Mouse (Mus musculus) spleen, adult 2 months (tissue): ENCODE measurements around the gene Gm48551. TPM values are rescaled to one million over a fixed set of nuclear protein-coding genes. Genes with fewer than 3 reads are reported as not detected.

ENCODE experiments used
- DNase-seq, 2 experiments: peaks; one replicate each; pipeline versions ENCODE4 v3.0.0 to v3.0.0-alpha.2; 2012 to 2021; ENCODE audit warnings: low spot score in 2 of 2, low read depth in 1 of 2
- H3K27ac ChIP-seq: fragments of 200-500 bp; 2 replicates; pipeline ENCODE4 v1.5.1; 2012; ENCODE audit warnings: low read length, inconsistent platforms; ENCODE audit not compliant: insufficient read depth
- H3K27me3 ChIP-seq: fragments of 200-500 bp; 2 replicates; pipeline ENCODE4 v1.6.1; 2012; ENCODE audit warnings: mild to moderate bottlenecking, moderate library complexity, low read length, inconsistent platforms; ENCODE audit not compliant: control insufficient read depth, insufficient read depth
- H3K36me3 ChIP-seq: fragments of 200-500 bp; 2 replicates; pipeline ENCODE4 v1.6.1; 2012; ENCODE audit warnings: mild to moderate bottlenecking, low read length, inconsistent platforms; ENCODE audit not compliant: control insufficient read depth, insufficient read depth
- H3K4me1 ChIP-seq: fragments of 200-500 bp; 2 replicates; pipeline ENCODE4 v1.6.1; 2011; ENCODE audit warnings: inconsistent platforms; ENCODE audit not compliant: control insufficient read depth, insufficient read depth, insufficient read length
- H3K4me3 ChIP-seq: fragments of 200-500 bp; 2 replicates; pipeline ENCODE4 v1.5.1; 2011; ENCODE audit warnings: mild to moderate bottlenecking, inconsistent platforms; ENCODE audit not compliant: insufficient read depth, insufficient read length; ENCODE audit errors: extremely low read depth
- CTCF ChIP-seq: fragments of 200-500 bp; IDR thresholded peaks from 2 replicates; pipeline ENCODE4 v1.5.1; 2011; ENCODE audit warnings: mild to moderate bottlenecking, inconsistent platforms; ENCODE audit not compliant: insufficient read depth, insufficient read length, insufficient replicate concordance; ENCODE audit errors: extremely low read depth
- POLR2A ChIP-seq: fragments of 200-500 bp; IDR thresholded peaks from 2 replicates; pipeline ENCODE4 v1.6.1; 2011; ENCODE audit warnings: low read depth, low read length, inconsistent platforms
- WGBS: fragments of 180-500 bp; shearing (Covaris S2); methylation state at CpG from one replicate; pipeline ENCODE4 v1.1.7; 2018; 5-methylcytosine and 5-hydroxymethylcytosine counted together
- polyA plus RNA-seq: library from polyadenylated mRNA; depleted of rRNA; stranded (reverse); fragments of >200 nt; gene quantifications from 2 replicates; pipeline ENCODE4 v1.2.3, GENCODE M21; 2012

The Gm48551 gene
- polyA plus RNA-seq, 1 experiment: 2.3 TPM

DNA sequence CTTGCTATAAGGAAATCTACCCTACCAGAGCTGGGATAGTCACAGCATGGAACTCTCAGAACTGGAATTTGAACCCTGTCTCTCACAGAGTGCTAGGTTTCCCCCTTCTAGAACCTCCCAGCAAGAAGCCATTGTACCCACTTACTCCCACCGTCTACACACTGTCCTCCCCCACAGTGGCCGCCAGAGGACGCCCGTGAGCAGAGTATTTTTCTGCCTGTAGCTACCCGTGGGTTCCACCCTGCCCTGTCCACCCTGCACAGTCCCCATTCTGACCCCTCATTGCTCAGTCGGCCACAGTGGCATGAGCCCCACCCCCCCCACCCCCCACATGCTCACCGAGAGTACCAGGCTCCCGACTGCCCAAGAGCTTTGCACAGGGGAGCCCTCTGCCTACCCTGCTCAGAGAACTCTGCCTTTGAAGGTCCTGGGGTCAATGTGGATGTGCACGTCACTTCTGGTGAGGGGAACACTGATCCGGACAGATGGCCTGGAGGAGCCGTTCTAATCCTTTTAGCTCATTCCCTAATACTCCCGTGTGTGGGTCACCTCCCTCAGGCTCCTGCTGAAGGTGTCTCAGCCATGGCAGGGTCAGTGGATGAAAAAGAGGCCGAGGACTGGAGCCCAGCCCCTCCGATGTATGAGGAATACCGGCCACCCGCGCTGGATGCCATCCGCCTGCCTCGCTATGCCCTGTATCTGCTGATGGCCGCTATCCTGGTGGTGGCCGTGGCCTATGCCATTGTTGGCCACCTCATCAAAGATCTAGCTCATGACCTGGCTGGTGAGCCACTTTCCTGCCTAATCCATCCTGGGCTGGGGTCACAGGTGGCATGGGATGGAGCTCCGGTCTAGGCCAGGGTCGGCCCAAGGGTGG is 5.8 kb downstream of the Gm48551 start:
- H3K4me1 ChIP-seq: peaks cover 17% of the 10 kb centered on the region; the same call in 1 of the 2 replicates
- peak in 1 of 2 experiments; percentile 66 for DNase-seq
- H3K36me3 ChIP-seq: peaks cover 14% of the 10 kb centered on the region
- no peaks in the 10 kb centered on the region for H3K27me3 ChIP-seq
- no peak overlapping the region for H3K27ac ChIP-seq
- peak; percentile 90 for TF ChIP-seq CTCF
- no peak for TF ChIP-seq POLR2A
- no peak overlapping the region for H3K4me3 ChIP-seq
- WGBS: 58% methylated on average over 23 of the region's 23 CpGs

DNA sequence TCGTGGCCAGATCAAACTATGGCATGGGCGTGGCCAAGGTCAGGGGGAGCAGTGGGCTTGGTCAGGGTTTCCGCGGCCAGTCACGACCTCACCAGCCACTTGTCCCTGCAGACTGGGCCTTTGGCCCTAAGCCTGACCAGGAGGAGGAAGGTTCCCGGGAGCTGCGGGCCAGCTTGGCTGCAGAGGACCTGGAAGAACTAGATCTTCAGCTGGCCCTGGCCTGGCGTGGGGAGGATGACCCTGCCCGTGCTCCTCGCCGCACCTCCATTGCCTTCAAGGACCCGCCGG is 6.4 kb downstream of the Gm48551 start:
- WGBS: 92% methylated on average over 13 of the region's 13 CpGs
- DNase-seq: no peak
- Histone ChIP-seq H3K4me1 (peaks cover 13% of the 10 kb centered on the region; the same call in 1 of the 2 replicates), H3K36me3 (peaks cover 14% of the 10 kb centered on the region), H3K27me3 (no peaks in the 10 kb centered on the region), H3K4me3 (no peak overlapping the region), H3K27ac (no peak overlapping the region)
- no peak for TF ChIP-seq POLR2A
- no peak for TF ChIP-seq CTCF

DNA sequence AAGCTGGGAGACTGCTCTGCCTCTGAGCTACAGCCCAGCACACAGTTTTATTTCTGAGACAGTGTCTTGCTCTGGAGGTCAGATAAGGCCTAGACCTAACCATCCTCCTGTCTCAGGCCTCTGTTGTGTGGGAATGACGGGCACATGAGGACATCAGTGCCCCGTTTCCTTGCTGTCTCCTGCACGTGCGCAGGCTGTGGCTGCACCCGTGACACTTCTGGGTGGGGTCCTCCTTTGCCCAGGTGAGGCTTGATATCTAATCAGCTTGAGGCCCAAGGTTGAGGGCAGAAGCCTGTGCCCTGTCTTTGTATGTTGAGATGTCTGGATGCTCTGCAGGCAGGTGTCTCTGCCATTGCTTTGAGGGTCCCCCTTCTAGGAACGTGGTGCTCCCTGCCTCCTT is 8.0 kb downstream of the Gm48551 start:
- TF ChIP-seq CTCF: no peak
- TF ChIP-seq POLR2A: no peak
- H3K27ac ChIP-seq: no peak overlapping the region
- H3K4me3 ChIP-seq: no peak overlapping the region
- peaks cover 13% of the 10 kb centered on the region; the same call in 1 of the 2 replicates for H3K4me1 ChIP-seq
- WGBS: 82% methylated on average over 6 of the region's 6 CpGs
- DNase-seq: no peak
- peaks cover 9% of the 10 kb centered on the region for H3K36me3 ChIP-seq
- no peaks in the 10 kb centered on the region for H3K27me3 ChIP-seq

GRCm38 (mm10) chr10:81392781-81393185 is 8.5 kb downstream of the Gm48551 start, which contains the start of gene Smim24:
Gene Smim24 (plus strand): TSS chr10:81393051.
- no peak for DNase-seq
- H3K27me3 ChIP-seq: no peaks in the 10 kb centered on the region
- peaks cover 4% of the 10 kb centered on the region for H3K36me3 ChIP-seq
- peak within 1 kb of the TSS; percentile 20; the same call in 1 of the 2 replicates for H3K27ac ChIP-seq
- H3K4me1 ChIP-seq: peaks cover 13% of the 10 kb centered on the region; the same call in 1 of the 2 replicates
- H3K4me3 ChIP-seq: peak within 1 kb of the TSS; percentile 56
- WGBS: 40% methylated on average over 14 of the region's 14 CpGs
- TF ChIP-seq CTCF (no peak), POLR2A (no peak)

DNA sequence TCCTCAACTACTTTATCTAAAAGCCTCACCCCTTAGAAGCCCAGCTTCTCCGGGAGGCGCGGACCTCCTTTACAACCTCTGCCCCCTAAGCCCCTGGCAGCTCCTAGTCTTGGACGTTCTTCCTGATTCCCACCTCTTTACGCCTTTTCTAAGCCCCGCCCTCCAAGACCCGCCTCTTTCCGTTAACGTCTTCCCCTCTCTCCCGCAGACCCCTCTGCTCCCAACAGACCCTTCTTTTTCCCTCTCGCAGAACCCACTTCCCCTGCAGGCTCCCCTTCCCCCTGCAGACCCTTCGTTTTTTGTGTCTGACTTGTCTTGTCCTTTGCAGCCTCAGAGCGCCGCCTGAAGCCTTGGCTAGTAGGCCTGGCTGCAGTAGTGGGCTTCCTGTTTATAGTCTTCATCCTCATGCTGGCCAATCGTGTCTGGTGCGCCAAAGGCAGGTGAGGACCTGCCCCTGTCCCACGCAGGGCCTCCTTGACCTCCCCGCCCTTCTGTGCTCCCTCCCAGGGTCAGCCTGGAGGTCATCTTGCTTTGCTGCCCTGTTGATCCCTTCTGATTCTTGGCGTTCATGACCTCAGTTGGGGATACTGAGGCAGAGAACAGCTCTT is 9.3 kb downstream of the Gm48551 start:
- H3K27me3 ChIP-seq: no peaks in the 10 kb centered on the region
- peak overlapping the region; percentile 20; the same call in 1 of the 2 replicates for H3K27ac ChIP-seq
- peaks cover 13% of the 10 kb centered on the region; the same call in 1 of the 2 replicates for H3K4me1 ChIP-seq
- TF ChIP-seq POLR2A (no peak), CTCF (no peak)
- WGBS: 5% methylated on average over 19 of the region's 19 CpGs
- peak overlapping the region; percentile 56; the same call in 1 of the 2 replicates for H3K4me3 ChIP-seq
- no peak for DNase-seq
- no peaks in the 10 kb centered on the region; the same call in 1 of the 2 replicates for H3K36me3 ChIP-seq

DNA sequence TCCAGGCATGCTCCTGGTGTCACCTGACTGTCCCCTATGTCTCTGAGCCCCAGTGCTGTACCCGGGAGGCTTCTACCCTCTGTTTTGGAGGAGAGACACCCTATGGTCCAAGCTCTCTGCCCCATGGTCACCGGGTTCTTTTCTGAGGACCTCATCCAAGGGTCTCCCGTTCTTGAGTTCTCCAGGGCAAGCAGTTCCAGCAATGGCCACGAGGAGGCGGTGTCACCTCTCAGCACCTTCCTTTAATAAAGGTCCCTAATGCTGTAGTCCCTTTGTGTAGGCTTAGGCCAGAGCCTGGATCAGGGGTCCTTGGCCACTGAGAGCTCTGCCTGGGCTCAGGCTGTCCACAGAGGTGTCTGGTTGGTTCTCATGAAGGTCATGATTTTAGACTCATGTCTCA is 10.9 kb downstream of the Gm48551 start:
- DNase-seq: peak; percentile 41 to 66
- WGBS: 17% methylated on average over 5 of the region's 5 CpGs
- peaks cover 6% of the 10 kb centered on the region for H3K36me3 ChIP-seq
- H3K27ac ChIP-seq: no peak overlapping the region
- no peaks in the 10 kb centered on the region for H3K27me3 ChIP-seq
- no peak for TF ChIP-seq POLR2A
- peak; percentile 88; the same call in 1 of the 2 replicates for TF ChIP-seq CTCF
- no peak overlapping the region for H3K4me3 ChIP-seq
- peaks cover 13% of the 10 kb centered on the region; the same call in 1 of the 2 replicates for H3K4me1 ChIP-seq
